Mouse (Mus musculus): ENCODE results near the gene Armc8.
"Not testable (repeated sequence)": the region's sequence is repeated elsewhere in the genome, so short reads cannot be mapped to it uniquely, and the experiment has no call there.

Gene Armc8

GRCm38 (mm10) chr9:99568347-99569070 is at the start of gene Armc8:
Gene Armc8, minus strand, starts transcription at chr9:99568899.
- Histone ChIP-seq H3K4me1 (replicated peaks; ENCODE audit: low read depth, low read length) (peaks cover 20% of the 10 kb centered on the region), H3K27me3 (ENCODE audit: insufficient read depth, low read length) (0 out of 2 replicates have a peak, but pooled peaks cover 4% of the 10 kb centered on the region), H3K36me3 (ENCODE audit: insufficient read depth, low read length) (no peaks in the 10 kb centered on the region), H3K9me3 (ENCODE audit: low read length) (no peaks in the 10 kb centered on the region), H3K4me3 (replicated peaks; ENCODE audit: low read length) (peak within 1 kb of the TSS; percentile 95)
- TF ChIP-seq POU5F1 (IDR thresholded peaks at IDR 0.05; ENCODE audit: borderline replicate concordance, low read length) (no peak), NANOG (IDR thresholded peaks at IDR 0.05; ENCODE audit: borderline replicate concordance, low read length) (no peak), CTCF (conservative IDR thresholded peaks at IDR 0.05; ENCODE audit: low read length) (no peak)

- TF ChIP-seq CTCF (conservative IDR thresholded peaks at IDR 0.05; ENCODE audit: low read length) (no peak), POU5F1 (IDR thresholded peaks at IDR 0.05; ENCODE audit: borderline replicate concordance, low read length) (no peak), NANOG (IDR thresholded peaks at IDR 0.05; ENCODE audit: borderline replicate concordance, low read length) (no peak)
- H3K36me3 ChIP-seq (ENCODE audit: insufficient read depth, low read length) = no peaks in the 10 kb centered on the region
- H3K9me3 ChIP-seq (ENCODE audit: low read length) = no peaks in the 10 kb centered on the region
- no peaks in the 10 kb centered on the region for H3K4me1 ChIP-seq (replicated peaks; ENCODE audit: low read depth, low read length)
- H3K27me3 ChIP-seq (ENCODE audit: insufficient read depth, low read length) = 0 out of 2 replicates have a peak, but pooled peaks cover 3% of the 10 kb centered on the region
- H3K4me3 ChIP-seq (replicated peaks; ENCODE audit: low read length) = no peak within 1 kb of the TSS
These were observed 43.5 kb upstream of the Armc8 start, which contains the start of gene A4gnt for GRCm38 (mm10) chr9:99612202-99612601. Gene A4gnt, plus strand, starts transcription at chr9:99612502.

- Histone ChIP-seq H3K9me3 (ENCODE audit: low read length) (no peaks in the 10 kb centered on the region), H3K4me1 (replicated peaks; ENCODE audit: low read depth, low read length) (no peaks in the 10 kb centered on the region), H3K36me3 (ENCODE audit: insufficient read depth, low read length) (no peaks in the 10 kb centered on the region), H3K4me3 (replicated peaks; ENCODE audit: low read length) (no peak overlapping the region), H3K27me3 (ENCODE audit: insufficient read depth, low read length) (no peaks in the 10 kb centered on the region)
- TF ChIP-seq POU5F1 (IDR thresholded peaks at IDR 0.05; ENCODE audit: borderline replicate concordance, low read length) (no peak), CTCF (conservative IDR thresholded peaks at IDR 0.05; ENCODE audit: low read length) (no peak), NANOG (IDR thresholded peaks at IDR 0.05; ENCODE audit: borderline replicate concordance, low read length) (no peak)
These were observed 34.9 kb upstream of the Armc8 start for GRCm38 (mm10) chr9:99603566-99603965.

DNA sequence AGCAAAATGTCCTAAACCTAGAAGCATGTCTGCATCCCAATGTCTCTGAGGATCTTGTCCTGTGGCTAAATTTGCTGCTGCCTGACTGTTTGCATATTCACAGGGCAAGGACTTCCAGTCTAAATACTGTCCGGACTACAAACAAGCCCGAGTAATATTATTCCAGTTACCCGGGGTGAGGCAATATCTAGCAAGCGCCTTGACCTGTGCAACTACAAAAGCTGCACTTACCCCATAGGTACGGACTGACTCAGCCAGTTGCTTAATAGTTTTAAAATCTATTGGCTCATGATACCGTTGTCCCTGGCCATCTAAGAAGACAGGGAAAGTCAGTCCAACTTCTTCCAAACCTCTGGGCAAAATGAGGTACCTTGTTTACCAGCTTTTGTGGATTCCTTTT is 30.4 kb upstream of the Armc8 start:
- H3K4me3 ChIP-seq (replicated peaks; ENCODE audit: low read length); H3K4me1 ChIP-seq (replicated peaks; ENCODE audit: low read depth, low read length); H3K27me3 ChIP-seq (ENCODE audit: insufficient read depth, low read length); H3K36me3 ChIP-seq (ENCODE audit: insufficient read depth, low read length): not testable (repeated sequence)
- peaks cover 33% of the 10 kb centered on the region for H3K9me3 ChIP-seq (ENCODE audit: low read length)

DNA sequence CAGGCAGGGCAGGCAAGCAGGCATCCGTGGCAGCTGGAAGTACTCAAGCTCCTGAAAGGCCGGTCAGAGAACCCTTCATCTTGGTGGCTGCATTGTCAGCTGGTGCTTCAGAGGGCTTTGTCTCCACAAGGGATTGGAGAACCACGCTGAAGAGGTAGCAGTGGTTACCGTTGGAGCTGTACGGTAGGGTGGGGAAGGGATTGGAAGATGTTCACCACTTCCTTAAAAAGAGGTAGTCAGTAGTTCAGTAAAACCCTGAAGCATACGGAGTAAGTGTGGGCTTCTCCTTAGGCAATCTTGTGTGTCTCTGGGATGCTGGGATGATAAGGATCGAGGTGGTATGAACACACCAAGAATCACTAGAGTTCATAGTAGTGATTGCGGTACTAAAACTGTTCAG is 22.4 kb upstream of the Armc8 start:
- H3K27me3 ChIP-seq (ENCODE audit: insufficient read depth, low read length) = peaks cover 17% of the 10 kb centered on the region
- H3K9me3 ChIP-seq (ENCODE audit: low read length) = peaks cover 10% of the 10 kb centered on the region
- H3K36me3 ChIP-seq (ENCODE audit: insufficient read depth, low read length) = no peaks in the 10 kb centered on the region
- peak overlapping the region; percentile 45 for H3K4me3 ChIP-seq (replicated peaks; ENCODE audit: low read length)
- H3K4me1 ChIP-seq (replicated peaks; ENCODE audit: low read depth, low read length) = 0 out of 2 replicates have a peak, but pooled peaks cover 8% of the 10 kb centered on the region
- TF ChIP-seq CTCF (conservative IDR thresholded peaks at IDR 0.05; ENCODE audit: low read length) = no peak
- no peak for TF ChIP-seq NANOG (IDR thresholded peaks at IDR 0.05; ENCODE audit: borderline replicate concordance, low read length)
- TF ChIP-seq POU5F1 (IDR thresholded peaks at IDR 0.05; ENCODE audit: borderline replicate concordance, low read length) = no peak

GRCm38 (mm10) chr9:99587505-99588202 is 19.0 kb upstream of the Armc8 start:
- peak; percentile 99 for TF ChIP-seq CTCF (conservative IDR thresholded peaks at IDR 0.05; ENCODE audit: low read length)
- TF ChIP-seq NANOG (IDR thresholded peaks at IDR 0.05; ENCODE audit: borderline replicate concordance, low read length) = no peak
- TF ChIP-seq POU5F1 (IDR thresholded peaks at IDR 0.05; ENCODE audit: borderline replicate concordance, low read length) = no peak
- Histone ChIP-seq H3K4me3 (replicated peaks; ENCODE audit: low read length) (no peak overlapping the region), H3K9me3 (ENCODE audit: low read length) (no peaks in the 10 kb centered on the region), H3K4me1 (replicated peaks; ENCODE audit: low read depth, low read length) (peaks cover 12% of the 10 kb centered on the region; the same call in 1 of the 2 replicates), H3K27me3 (ENCODE audit: insufficient read depth, low read length) (peaks cover 17% of the 10 kb centered on the region), H3K36me3 (ENCODE audit: insufficient read depth, low read length) (peaks cover 22% of the 10 kb centered on the region)

DNA sequence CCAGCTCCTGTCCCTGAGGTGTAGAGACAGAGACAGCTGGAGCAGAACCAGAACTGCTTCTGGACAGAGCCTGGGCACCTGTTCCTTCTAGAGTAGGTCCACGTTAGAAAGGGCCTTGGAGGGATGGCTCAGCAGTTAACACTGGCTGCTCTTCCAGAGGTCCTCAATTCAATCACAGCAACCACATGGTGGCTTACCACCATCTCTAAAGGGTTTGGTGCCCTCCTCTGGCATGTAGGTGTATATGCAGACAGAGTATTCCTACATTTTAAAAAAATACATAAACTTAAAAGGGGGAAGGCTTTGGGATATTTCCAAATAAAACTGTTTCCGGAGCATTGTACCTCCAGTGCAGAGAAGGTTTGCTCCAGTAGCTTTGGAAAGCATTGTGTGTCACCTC is 12.0 kb upstream of the Armc8 start:
- no peak overlapping the region for H3K4me3 ChIP-seq (replicated peaks; ENCODE audit: low read length)
- H3K4me1 ChIP-seq (replicated peaks; ENCODE audit: low read depth, low read length) = peaks cover 36% of the 10 kb centered on the region
- TF ChIP-seq CTCF (conservative IDR thresholded peaks at IDR 0.05; ENCODE audit: low read length) (peak; percentile 57), POU5F1 (IDR thresholded peaks at IDR 0.05; ENCODE audit: borderline replicate concordance, low read length) (no peak)
- H3K36me3 ChIP-seq (ENCODE audit: insufficient read depth, low read length) = peaks cover 72% of the 10 kb centered on the region
- no peaks in the 10 kb centered on the region for H3K9me3 ChIP-seq (ENCODE audit: low read length)
- no peaks in the 10 kb centered on the region for H3K27me3 ChIP-seq (ENCODE audit: insufficient read depth, low read length)

DNA sequence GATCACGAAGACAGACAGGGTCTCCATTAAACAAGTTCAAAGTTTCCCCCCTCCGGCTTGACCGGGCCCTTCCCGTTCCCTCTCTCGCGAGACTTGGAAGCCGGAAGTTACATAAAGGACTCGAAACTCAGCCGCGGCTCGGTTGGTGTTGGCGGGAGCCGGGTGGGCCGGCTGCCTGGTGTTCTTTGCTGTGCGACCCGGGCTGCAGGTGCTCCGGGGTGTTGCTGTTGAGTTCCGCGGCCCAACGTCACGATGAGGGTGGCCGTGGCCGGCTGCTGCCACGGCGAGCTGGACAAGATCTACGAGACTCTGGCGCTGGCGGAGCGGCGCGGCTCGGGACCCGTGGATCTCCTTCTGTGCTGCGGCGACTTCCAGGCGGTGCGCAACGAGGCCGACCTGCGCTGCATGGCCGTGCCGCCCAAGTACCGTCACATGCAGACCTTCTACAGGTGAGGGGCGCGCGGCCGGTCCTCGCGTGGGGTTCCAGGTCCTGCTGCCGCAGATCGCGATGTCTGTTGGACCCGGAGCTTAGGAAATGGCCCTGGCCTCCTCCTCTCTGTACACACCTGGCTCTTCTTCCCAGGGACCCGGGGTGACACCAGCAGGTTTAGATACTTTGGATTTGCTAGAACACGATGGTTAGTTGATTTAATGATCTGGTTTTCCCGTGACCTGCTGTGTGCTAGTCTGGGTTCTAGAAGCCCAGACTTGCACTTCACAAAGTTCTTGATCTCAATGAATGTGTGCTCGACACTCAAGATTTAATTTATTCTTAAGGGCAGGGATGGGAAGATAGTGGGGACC is 7.2 kb upstream of the Armc8 start, which contains the start of gene Dbr1:
Dbr1 (plus strand) TSS at position 123 of the 804 bp plus-strand sequence.
- peaks cover 42% of the 10 kb centered on the region for H3K4me1 ChIP-seq (replicated peaks; ENCODE audit: low read depth, low read length)
- H3K9me3 ChIP-seq (ENCODE audit: low read length) = no peaks in the 10 kb centered on the region
- H3K36me3 ChIP-seq (ENCODE audit: insufficient read depth, low read length) = peaks cover 32% of the 10 kb centered on the region
- 0 out of 2 replicates have a peak, but pooled peaks cover 4% of the 10 kb centered on the region for H3K27me3 ChIP-seq (ENCODE audit: insufficient read depth, low read length)
- H3K4me3 ChIP-seq (replicated peaks; ENCODE audit: low read length) = peak within 1 kb of the TSS; percentile 96
- no peak for TF ChIP-seq CTCF (conservative IDR thresholded peaks at IDR 0.05; ENCODE audit: low read length)
- no peak for TF ChIP-seq NANOG (IDR thresholded peaks at IDR 0.05; ENCODE audit: borderline replicate concordance, low read length)
- TF ChIP-seq POU5F1 (IDR thresholded peaks at IDR 0.05; ENCODE audit: borderline replicate concordance, low read length) = no peak

Measured in E14TG2a.4 (cell line).